Mouse (Mus musculus) cerebellum, postnatal 25 days (tissue): ENCODE measurements around the gene Nlgn3.
"Not testable (repeated sequence)": the region's sequence is repeated elsewhere in the genome, so short reads cannot be mapped to it uniquely, and the experiment has no call there.

Experiments used
- DNase-seq, 2 experiments: peaks; one replicate each; pipeline ENCODE4 v3.0.0; 2021; ENCODE audit warnings: mixed read lengths in 2 of 2

The Nlgn3 gene

GRCm38 (mm10) chrX:101300427-101301030 is 1.6 kb downstream of the Nlgn3 start:
- peak in 1 of 2 experiments; percentile 56 for DNase-seq

GRCm38 (mm10) chrX:101301654-101302053 is 2.7 kb downstream of the Nlgn3 start:
- DNase-seq: peak; percentile 44 to 48

- DNase-seq: peak; percentile 65 to 76
These were observed 5.7 kb downstream of the Nlgn3 start for GRCm38 (mm10) chrX:101304646-101305045.

GRCm38 (mm10) chrX:101309299-101309698 is 10.3 kb downstream of the Nlgn3 start:
- DNase-seq: no peak

- DNase-seq: peak; percentile 33 to 59
These were observed 14.8 kb downstream of the Nlgn3 start for GRCm38 (mm10) chrX:101313625-101314359.

- DNase-seq: no peak
These were observed 20.8 kb downstream of the Nlgn3 start for GRCm38 (mm10) chrX:101319775-101320174.

GRCm38 (mm10) chrX:101325989-101326899 is 27.3 kb downstream of the Nlgn3 start:
- DNase-seq: no peak

- peak; percentile 72 to 81 for DNase-seq
These were observed 30.5 kb downstream of the Nlgn3 start for GRCm38 (mm10) chrX:101329372-101330028.

- DNase-seq: peak; percentile 11 to 25
These were observed 33.0 kb downstream of the Nlgn3 start for GRCm38 (mm10) chrX:101332031-101332374.

GRCm38 (mm10) chrX:101332375-101333211 is 33.6 kb downstream of the Nlgn3 start:
- peak; percentile 86 to 89 for DNase-seq

GRCm38 (mm10) chrX:101334606-101335005 is 35.6 kb downstream of the Nlgn3 start:
- DNase-seq: peak in 1 of 2 experiments; percentile 56

- no peak for DNase-seq
These were observed 39.7 kb downstream of the Nlgn3 start for GRCm38 (mm10) chrX:101338666-101339065.

GRCm38 (mm10) chrX:101342837-101343236 is 43.9 kb downstream of the Nlgn3 start:
- not testable (repeated sequence) for DNase-seq

GRCm38 (mm10) chrX:101345456-101345855 is 46.5 kb downstream of the Nlgn3 start:
- no peak for DNase-seq

- no peak for DNase-seq
These were observed 47.5 kb downstream of the Nlgn3 start for GRCm38 (mm10) chrX:101346475-101346874.

- DNase-seq: no peak
These were observed 52.2 kb downstream of the Nlgn3 start for GRCm38 (mm10) chrX:101351188-101351587.

GRCm38 (mm10) chrX:101358902-101359301 is 59.9 kb downstream of the Nlgn3 start:
- peak in 1 of 2 experiments; percentile 12 for DNase-seq

- DNase-seq: no peak
These were observed 70.0 kb downstream of the Nlgn3 start for GRCm38 (mm10) chrX:101369001-101369400.

- DNase-seq: no peak
These were observed 71.6 kb downstream of the Nlgn3 start for GRCm38 (mm10) chrX:101370573-101370972.

- DNase-seq: no peak
These were observed 74.0 kb downstream of the Nlgn3 start for GRCm38 (mm10) chrX:101372946-101373345.
